Mouse (Mus musculus): Measurements from ENCODE around the gene Olfr467.
"Not testable (repeated sequence)": the region's sequence is repeated elsewhere in the genome, so short reads cannot be mapped to it uniquely, and the experiment has no call there.

Olfr467 gene

GRCm38 (mm10) chr7:107811963-107812362 is at the start of gene Olfr467:
Olfr467 (plus strand) TSS chr7:107812263.
- no peak for DNase-seq (ENCODE audit: low spot score in 2 of 2)

GRCm38 (mm10) chr7:107770812-107771211 is 41.3 kb upstream of the Olfr467 start:
- no peak for DNase-seq (ENCODE audit: low spot score in 2 of 2)

GRCm38 (mm10) chr7:107778216-107778615 is 33.8 kb upstream of the Olfr467 start:
- DNase-seq (ENCODE audit: low spot score in 2 of 2): no peak

- no peak for DNase-seq (ENCODE audit: low spot score in 2 of 2)
Observed at GRCm38 (mm10) chr7:107779611-107780010, 32.5 kb upstream of the Olfr467 start.

- no peak for DNase-seq (ENCODE audit: low spot score in 2 of 2)
Observed at GRCm38 (mm10) chr7:107787977-107788620, 24.0 kb upstream of the Olfr467 start.

- DNase-seq (ENCODE audit: low spot score in 2 of 2): no peak
Observed at GRCm38 (mm10) chr7:107796500-107796899, 15.6 kb upstream of the Olfr467 start.

GRCm38 (mm10) chr7:107801108-107801507 is 11.0 kb upstream of the Olfr467 start, which contains the start of gene Ovch2:
Ovch2 (minus strand) TSS chr7:107801208.
- no peak for DNase-seq (ENCODE audit: low spot score in 2 of 2)

- no peak for DNase-seq (ENCODE audit: low spot score in 2 of 2)
Observed at GRCm38 (mm10) chr7:107802138-107802537, 9.9 kb upstream of the Olfr467 start.

- DNase-seq (ENCODE audit: low spot score in 2 of 2): no peak
Observed at GRCm38 (mm10) chr7:107819442-107819841, 7.4 kb downstream of the Olfr467 start.

- not testable (repeated sequence) for DNase-seq (ENCODE audit: low spot score in 2 of 2)
Observed at GRCm38 (mm10) chr7:107823867-107824266, 11.8 kb downstream of the Olfr467 start.

- DNase-seq (ENCODE audit: low spot score in 2 of 2): not testable (repeated sequence)
Observed at GRCm38 (mm10) chr7:107825441-107825840, 13.4 kb downstream of the Olfr467 start, which contains the start of gene Olfr469. Olfr469 (minus strand) TSS chr7:107825541.

- DNase-seq (ENCODE audit: low spot score in 2 of 2): no peak
Observed at GRCm38 (mm10) chr7:107841719-107842118, 29.7 kb downstream of the Olfr467 start.

- not testable (repeated sequence) for DNase-seq (ENCODE audit: low spot score in 2 of 2)
Observed at GRCm38 (mm10) chr7:107847390-107847789, 35.3 kb downstream of the Olfr467 start, which contains the start of gene Olfr470. Olfr470 (minus strand) TSS chr7:107847490.

All from spleen, postnatal 14 days (tissue).